Mouse (Mus musculus) lung, adult 2 months (tissue): ENCODE results near the gene Phb2. TPM values are rescaled to one million over a fixed set of nuclear protein-coding genes. Genes with fewer than 3 reads are reported as not detected.

ENCODE experiments used
- DNase-seq: peaks from one replicate; pipeline ENCODE4 v3.0.0; 2022
- H3K4me1 ChIP-seq: fragments of 200-500 bp; 2 replicates; pipeline ENCODE4 v1.6.1; 2011; ENCODE audit warnings: low read length; ENCODE audit not compliant: control insufficient read depth, insufficient read depth
- H3K4me3 ChIP-seq: fragments of 200-500 bp; replicated peaks from 2 replicates; pipeline ENCODE3; 2011; ENCODE audit warnings: low read depth, mild to moderate bottlenecking, control low read depth, low read length; ENCODE audit errors: extremely low read depth
- CTCF ChIP-seq: fragments of 200-500 bp; IDR thresholded peaks from 2 replicates; pipeline ENCODE4 v1.5.1; 2011; ENCODE audit warnings: mild to moderate bottlenecking, low read length, control low read depth; ENCODE audit not compliant: insufficient read depth
- POLR2A ChIP-seq: fragments of 200-500 bp; IDR thresholded peaks from 2 replicates; pipeline ENCODE4 v1.6.1; 2011; ENCODE audit warnings: low read depth, mild to moderate bottlenecking, control low read depth, low read length, borderline replicate concordance; ENCODE audit errors: extremely low read depth
- WGBS: fragments of 180-500 bp; shearing (Covaris S2); methylation state at CpG from one replicate; pipeline ENCODE4 v1.1.7; 2018; 5-methylcytosine and 5-hydroxymethylcytosine counted together
- polyA plus RNA-seq: library from polyadenylated mRNA; depleted of rRNA; stranded (reverse); fragments of >200 nt; gene quantifications from 2 replicates; pipeline ENCODE4 v1.2.3, GENCODE M21; 2012

The Phb2 gene
- polyA plus RNA-seq, 1 experiment, result 74.4 TPM

GRCm38 (mm10) chr6:124745490-124746295 is 33.6 kb downstream of the Phb2 start:
- Histone ChIP-seq H3K4me3 (peak overlapping the region; percentile 70), H3K4me1 (peaks cover 8% of the 10 kb centered on the region)
- DNase-seq, result peak; percentile 92
- TF ChIP-seq POLR2A (peak; percentile 50; the same call in 1 of the 2 replicates), CTCF (peak; percentile 55)
- WGBS, result 7% methylated on average over 79 of the region's 85 CpGs

- TF ChIP-seq POLR2A (0 out of 2 replicates have a peak, but pooled peaks have one; percentile 7), CTCF (no peak)
- 36% methylated on average over 8 of the region's 8 CpGs for WGBS
- DNase-seq, result no peak
- Histone ChIP-seq H3K4me1 (peaks cover 8% of the 10 kb centered on the region), H3K4me3 (peak overlapping the region; percentile 70)
These were observed 34.1 kb downstream of the Phb2 start for GRCm38 (mm10) chr6:124746296-124746605.

- 88% methylated on average over 7 of the region's 7 CpGs for WGBS
- Histone ChIP-seq H3K4me1 (peaks cover 6% of the 10 kb centered on the region; the same call in 1 of the 2 replicates), H3K4me3 (no peak overlapping the region)
- DNase-seq, result no peak
- no peak for TF ChIP-seq CTCF
- no peak for TF ChIP-seq POLR2A
These were observed 34.8 kb downstream of the Phb2 start for GRCm38 (mm10) chr6:124746654-124747632.

- Histone ChIP-seq H3K4me1 (peaks cover 10% of the 10 kb centered on the region), H3K4me3 (no peak overlapping the region)
- TF ChIP-seq CTCF, result no peak
- TF ChIP-seq POLR2A, result no peak
- no peak for DNase-seq
- 52% methylated on average over 8 of the region's 8 CpGs for WGBS
These were observed 38.3 kb downstream of the Phb2 start for GRCm38 (mm10) chr6:124750405-124750804.

GRCm38 (mm10) chr6:124753861-124754260 is 41.7 kb downstream of the Phb2 start:
- no peak for DNase-seq
- H3K4me3 ChIP-seq, result no peak overlapping the region
- H3K4me1 ChIP-seq, result peaks cover 12% of the 10 kb centered on the region; the same call in 1 of the 2 replicates
- TF ChIP-seq CTCF (no peak), POLR2A (no peak)
- 62% methylated on average over 2 of the region's 2 CpGs for WGBS

GRCm38 (mm10) chr6:124755306-124755705 is 43.2 kb downstream of the Phb2 start:
- no peak for DNase-seq
- 11% methylated on average over 3 of the region's 3 CpGs for WGBS
- TF ChIP-seq CTCF (no peak), POLR2A (no peak)
- H3K4me1 ChIP-seq, result peaks cover 12% of the 10 kb centered on the region; the same call in 1 of the 2 replicates
- H3K4me3 ChIP-seq, result peak overlapping the region; percentile 50

GRCm38 (mm10) chr6:124755831-124756595 is 43.9 kb downstream of the Phb2 start, which contains the start of the genes Gm45234 and Atn1:
Gene Gm45234, minus strand, starts transcription at chr6:124756021.
Gene Atn1, minus strand, starts transcription at chr6:124756524.
- H3K4me1 ChIP-seq, result peaks cover 12% of the 10 kb centered on the region; the same call in 1 of the 2 replicates
- peak; percentile 72 for DNase-seq
- H3K4me3 ChIP-seq, result peak within 1 kb of the TSS; percentile 50
- TF ChIP-seq CTCF, result no peak
- TF ChIP-seq POLR2A, result no peak
- WGBS, result 1% methylated on average over 91 of the region's 100 CpGs

GRCm38 (mm10) chr6:124756652-124757350 is 44.7 kb downstream of the Phb2 start:
- H3K4me1 ChIP-seq, result peaks cover 12% of the 10 kb centered on the region; the same call in 1 of the 2 replicates
- under 1% methylated on average over 49 of the region's 54 CpGs for WGBS
- peak; percentile 82 for DNase-seq
- peak overlapping the region; percentile 50 for H3K4me3 ChIP-seq
- no peak for TF ChIP-seq CTCF
- TF ChIP-seq POLR2A, result peak; percentile 32; the same call in 1 of the 2 replicates
